Mouse (Mus musculus): ENCODE data around the gene Schip1. TPM values are rescaled to one million over a fixed set of nuclear protein-coding genes. Genes with fewer than 3 reads are reported as not detected.
A peak's percentile ranks its signal among the peaks of the same experiment; 100 is the strongest.

Schip1 gene
- polyA plus RNA-seq, 1 experiment from 2014 or later = 47.2 TPM

DNA sequence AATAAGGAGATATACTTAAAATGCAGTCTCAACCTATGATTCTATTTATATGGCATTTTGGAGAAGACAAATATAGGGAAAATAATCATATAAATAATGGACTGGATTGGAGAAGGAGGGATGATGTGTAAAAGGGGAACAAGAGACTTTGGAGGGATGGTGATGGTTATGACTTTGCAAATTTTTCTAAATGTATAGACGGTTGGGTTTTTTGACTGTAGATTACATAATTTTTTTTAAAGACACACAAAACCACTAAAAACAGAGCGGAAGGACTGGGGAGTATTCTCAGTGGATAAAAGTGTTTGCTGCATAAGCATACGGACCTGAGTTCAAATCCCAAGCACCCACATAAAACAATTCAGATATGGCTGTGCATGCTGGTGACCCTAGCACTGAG, 156.8 kb downstream of the Schip1 start:
- H3K9me3 ChIP-seq (ENCODE audit: control insufficient read depth, low read depth, low read length) = no peaks in the 10 kb centered on the region
- H3K27me3 ChIP-seq (ENCODE audit: control insufficient read depth, insufficient read depth, low read length) = no peaks in the 10 kb centered on the region
- no peak overlapping the region for H3K27ac ChIP-seq (ENCODE audit: low read length)
- no peak overlapping the region for H3K4me2 ChIP-seq (replicated peaks; ENCODE audit: low read depth, low read length)
- no peaks in the 10 kb centered on the region for H3K36me3 ChIP-seq (ENCODE audit: control insufficient read depth, insufficient read depth, low read length)
- no peak for ATAC-seq (ENCODE audit: insufficient number of reproducible peaks, insufficient read depth, low FRiP score, low read depth)
- no peak overlapping the region for H3K4me3 ChIP-seq (ENCODE audit: low read depth, low read length)
- WGBS = 90% methylated on average over 3 of the region's 3 CpGs
- H3K4me1 ChIP-seq (ENCODE audit: control insufficient read depth, insufficient read depth, low read length) = no peaks in the 10 kb centered on the region
- H3K9ac ChIP-seq (replicated peaks; ENCODE audit: low read depth, low read length) = no peak overlapping the region

DNA sequence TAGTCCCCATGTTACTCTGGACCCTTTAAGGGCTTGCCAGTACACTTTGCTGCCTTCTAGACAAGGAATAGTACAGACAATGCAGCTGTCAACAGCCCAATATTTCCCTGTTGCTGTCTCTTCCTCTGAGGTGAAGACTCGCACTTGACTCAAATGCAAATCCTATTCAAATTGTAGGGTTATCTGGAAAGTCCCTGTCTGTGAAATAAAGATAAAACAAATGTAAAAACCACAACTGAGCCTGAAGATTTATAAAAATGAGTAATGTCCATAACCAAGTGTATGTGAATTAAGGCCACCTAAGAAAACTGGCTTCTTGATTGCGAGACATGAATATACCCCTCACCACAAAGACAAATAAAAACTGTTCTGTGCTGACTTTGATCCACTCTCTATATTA, 175.3 kb downstream of the Schip1 start:
- no peak overlapping the region for H3K4me3 ChIP-seq (ENCODE audit: low read depth, low read length)
- no peaks in the 10 kb centered on the region for H3K27me3 ChIP-seq (ENCODE audit: control insufficient read depth, insufficient read depth, low read length)
- H3K9ac ChIP-seq (replicated peaks; ENCODE audit: low read depth, low read length) = no peak overlapping the region
- no peak overlapping the region for H3K4me2 ChIP-seq (replicated peaks; ENCODE audit: low read depth, low read length)
- H3K4me1 ChIP-seq (ENCODE audit: control insufficient read depth, insufficient read depth, low read length) = no peaks in the 10 kb centered on the region
- no peaks in the 10 kb centered on the region for H3K9me3 ChIP-seq (ENCODE audit: control insufficient read depth, low read depth, low read length)
- WGBS = 84% methylated on average over 2 of the region's 2 CpGs
- H3K27ac ChIP-seq (ENCODE audit: low read length) = no peak overlapping the region
- no peak for ATAC-seq (ENCODE audit: insufficient number of reproducible peaks, insufficient read depth, low FRiP score, low read depth)
- H3K36me3 ChIP-seq (ENCODE audit: control insufficient read depth, insufficient read depth, low read length) = no peaks in the 10 kb centered on the region

DNA sequence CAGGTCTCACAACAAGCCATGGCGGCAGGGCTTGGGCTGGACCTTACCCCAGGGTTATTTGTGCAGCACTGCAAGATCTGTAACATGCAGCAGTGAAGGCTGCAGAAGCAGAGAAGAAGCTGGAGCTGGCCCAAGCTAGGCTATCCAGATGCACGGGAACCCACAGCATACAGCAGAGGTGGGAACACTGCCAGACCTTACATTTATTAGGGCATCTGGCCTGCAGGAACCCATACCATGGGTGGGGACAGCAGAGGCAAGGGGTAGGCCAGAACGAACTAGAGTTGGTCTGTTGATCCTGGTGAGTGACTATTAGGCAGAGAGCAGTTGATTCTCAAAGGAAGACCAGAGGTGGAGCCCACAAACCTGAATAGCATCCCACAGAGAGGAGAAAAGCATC, 178.6 kb downstream of the Schip1 start:
- no peaks in the 10 kb centered on the region for H3K9me3 ChIP-seq (ENCODE audit: control insufficient read depth, low read depth, low read length)
- no peak overlapping the region for H3K27ac ChIP-seq (ENCODE audit: low read length)
- no peak overlapping the region for H3K4me2 ChIP-seq (replicated peaks; ENCODE audit: low read depth, low read length)
- H3K4me3 ChIP-seq (ENCODE audit: low read depth, low read length) = no peak overlapping the region
- WGBS = 74% methylated on average over 3 of the region's 3 CpGs
- H3K9ac ChIP-seq (replicated peaks; ENCODE audit: low read depth, low read length) = no peak overlapping the region
- no peaks in the 10 kb centered on the region for H3K36me3 ChIP-seq (ENCODE audit: control insufficient read depth, insufficient read depth, low read length)
- no peak for ATAC-seq (ENCODE audit: insufficient number of reproducible peaks, insufficient read depth, low FRiP score, low read depth)
- H3K4me1 ChIP-seq (ENCODE audit: control insufficient read depth, insufficient read depth, low read length) = no peaks in the 10 kb centered on the region
- H3K27me3 ChIP-seq (ENCODE audit: control insufficient read depth, insufficient read depth, low read length) = no peaks in the 10 kb centered on the region

DNA sequence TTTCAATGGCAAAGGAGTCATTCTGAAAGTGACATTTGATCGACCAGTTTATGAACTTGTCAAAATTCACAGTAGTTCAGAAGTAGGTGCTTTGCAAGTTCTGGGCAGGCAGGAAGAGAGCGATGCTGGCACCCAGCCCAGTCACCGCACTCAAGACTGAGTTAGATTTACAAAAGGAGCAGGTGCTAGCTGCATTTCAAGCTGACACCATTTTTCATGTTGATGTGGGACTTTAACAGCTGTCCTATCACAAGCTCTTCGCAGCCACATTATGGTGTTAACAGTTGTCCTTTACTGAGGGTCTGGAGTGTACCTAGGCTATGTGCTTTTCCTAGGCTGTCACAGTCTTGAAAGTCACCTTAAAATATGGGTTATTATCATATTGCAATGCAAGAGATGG, 181.6 kb downstream of the Schip1 start:
- ATAC-seq (ENCODE audit: insufficient number of reproducible peaks, insufficient read depth, low FRiP score, low read depth) = no peak
- H3K27me3 ChIP-seq (ENCODE audit: control insufficient read depth, insufficient read depth, low read length) = no peaks in the 10 kb centered on the region
- H3K4me1 ChIP-seq (ENCODE audit: control insufficient read depth, insufficient read depth, low read length) = no peaks in the 10 kb centered on the region
- H3K36me3 ChIP-seq (ENCODE audit: control insufficient read depth, insufficient read depth, low read length) = no peaks in the 10 kb centered on the region
- H3K27ac ChIP-seq (ENCODE audit: low read length) = no peak overlapping the region
- no peak overlapping the region for H3K9ac ChIP-seq (replicated peaks; ENCODE audit: low read depth, low read length)
- H3K4me2 ChIP-seq (replicated peaks; ENCODE audit: low read depth, low read length) = no peak overlapping the region
- no peaks in the 10 kb centered on the region for H3K9me3 ChIP-seq (ENCODE audit: control insufficient read depth, low read depth, low read length)
- H3K4me3 ChIP-seq (ENCODE audit: low read depth, low read length) = no peak overlapping the region
- 49% methylated on average over 4 of the region's 4 CpGs for WGBS

DNA sequence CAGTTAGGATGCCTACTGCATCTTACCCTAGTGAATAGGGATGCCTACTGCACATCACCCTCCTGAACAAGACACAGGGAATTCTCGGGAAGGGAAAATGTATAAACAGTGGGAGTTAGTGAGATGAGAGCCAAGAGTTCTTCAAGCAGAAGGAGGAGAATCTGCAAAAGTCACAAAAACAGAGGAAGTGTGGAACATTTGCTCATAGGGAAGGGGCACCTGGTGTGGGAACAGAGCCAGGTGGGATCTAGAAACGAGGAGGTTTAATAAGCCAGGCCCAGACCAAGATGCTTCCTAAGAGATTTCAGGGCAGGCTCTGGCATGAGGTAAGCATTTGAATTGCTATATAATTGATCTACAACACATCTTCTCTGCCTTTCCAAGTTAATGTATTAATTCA, 186.0 kb downstream of the Schip1 start:
- 59% methylated on average over 2 of the region's 2 CpGs for WGBS

DNA sequence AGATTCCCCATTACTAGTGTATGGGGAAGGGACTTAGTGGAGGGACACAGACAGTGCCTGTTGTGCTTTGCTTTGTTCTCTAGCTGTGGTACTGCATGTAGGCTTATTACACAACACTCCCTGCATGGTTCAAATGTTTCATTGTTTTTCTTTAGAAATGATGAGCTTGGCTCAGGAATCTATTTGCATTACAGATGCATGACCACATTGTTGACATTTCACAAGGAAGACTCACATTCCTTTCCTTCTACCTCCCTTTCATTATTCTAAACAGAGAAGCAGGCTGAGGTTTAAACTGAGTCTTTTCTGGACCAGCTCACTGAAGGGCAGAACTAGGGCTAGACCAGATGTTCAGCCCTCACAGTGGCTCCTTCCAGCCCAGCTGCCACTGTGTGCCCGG, 187.7 kb downstream of the Schip1 start:
- WGBS = 39% methylated on average over 1 of the region's 1 CpGs
- H3K4me1 ChIP-seq (ENCODE audit: control insufficient read depth, insufficient read depth, low read length) = no peaks in the 10 kb centered on the region
- no peak overlapping the region for H3K9ac ChIP-seq (replicated peaks; ENCODE audit: low read depth, low read length)
- H3K27ac ChIP-seq (ENCODE audit: low read length) = no peak overlapping the region
- no peaks in the 10 kb centered on the region for H3K36me3 ChIP-seq (ENCODE audit: control insufficient read depth, insufficient read depth, low read length)
- no peaks in the 10 kb centered on the region for H3K27me3 ChIP-seq (ENCODE audit: control insufficient read depth, insufficient read depth, low read length)
- no peaks in the 10 kb centered on the region for H3K9me3 ChIP-seq (ENCODE audit: control insufficient read depth, low read depth, low read length)
- H3K4me2 ChIP-seq (replicated peaks; ENCODE audit: low read depth, low read length) = no peak overlapping the region
- H3K4me3 ChIP-seq (ENCODE audit: low read depth, low read length) = no peak overlapping the region
- ATAC-seq (ENCODE audit: insufficient number of reproducible peaks, insufficient read depth, low FRiP score, low read depth) = no peak

More for the DNA sequence above, 186.0 kb downstream of the Schip1 start:
- ATAC-seq (ENCODE audit: insufficient number of reproducible peaks, insufficient read depth, low FRiP score, low read depth) = no peak
- no peak overlapping the region for H3K27ac ChIP-seq (ENCODE audit: low read length)
- H3K4me3 ChIP-seq (ENCODE audit: low read depth, low read length) = no peak overlapping the region
- H3K4me2 ChIP-seq (replicated peaks; ENCODE audit: low read depth, low read length) = no peak overlapping the region
- no peaks in the 10 kb centered on the region for H3K36me3 ChIP-seq (ENCODE audit: control insufficient read depth, insufficient read depth, low read length)
- no peaks in the 10 kb centered on the region for H3K4me1 ChIP-seq (ENCODE audit: control insufficient read depth, insufficient read depth, low read length)
- H3K9me3 ChIP-seq (ENCODE audit: control insufficient read depth, low read depth, low read length) = no peaks in the 10 kb centered on the region
- no peak overlapping the region for H3K9ac ChIP-seq (replicated peaks; ENCODE audit: low read depth, low read length)
- no peaks in the 10 kb centered on the region for H3K27me3 ChIP-seq (ENCODE audit: control insufficient read depth, insufficient read depth, low read length)

DNA sequence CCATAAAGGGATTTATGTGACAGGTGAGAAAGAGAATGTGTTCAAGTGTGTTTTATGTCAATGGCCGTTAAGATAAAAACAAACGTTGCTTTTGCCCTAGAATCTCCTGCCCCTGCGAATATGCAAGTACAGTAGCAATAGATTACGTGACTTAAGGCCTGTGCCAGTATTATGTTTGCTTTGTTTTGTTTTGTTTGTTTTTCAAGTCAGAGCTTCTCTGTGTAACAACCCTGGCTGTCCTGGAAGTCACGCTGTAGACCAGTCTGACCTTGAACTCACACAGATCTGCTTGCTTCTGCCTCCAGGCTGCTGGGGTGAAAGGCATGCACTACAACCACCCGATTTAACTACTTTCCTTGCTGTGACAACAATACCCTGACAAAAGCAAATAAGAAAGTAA, 197.7 kb downstream of the Schip1 start:
- ATAC-seq (ENCODE audit: insufficient number of reproducible peaks, insufficient read depth, low FRiP score, low read depth) = peak; percentile 18; the same call in 1 of the 2 replicates
- H3K36me3 ChIP-seq (ENCODE audit: control insufficient read depth, insufficient read depth, low read length) = no peaks in the 10 kb centered on the region
- H3K27me3 ChIP-seq (ENCODE audit: control insufficient read depth, insufficient read depth, low read length) = no peaks in the 10 kb centered on the region
- no peaks in the 10 kb centered on the region for H3K4me1 ChIP-seq (ENCODE audit: control insufficient read depth, insufficient read depth, low read length)
- WGBS = 44% methylated on average over 6 of the region's 6 CpGs
- H3K27ac ChIP-seq (ENCODE audit: low read length) = no peak overlapping the region
- no peak overlapping the region for H3K4me3 ChIP-seq (ENCODE audit: low read depth, low read length)
- H3K9ac ChIP-seq (replicated peaks; ENCODE audit: low read depth, low read length) = no peak overlapping the region
- H3K9me3 ChIP-seq (ENCODE audit: control insufficient read depth, low read depth, low read length) = no peaks in the 10 kb centered on the region
- H3K4me2 ChIP-seq (replicated peaks; ENCODE audit: low read depth, low read length) = no peak overlapping the region

DNA sequence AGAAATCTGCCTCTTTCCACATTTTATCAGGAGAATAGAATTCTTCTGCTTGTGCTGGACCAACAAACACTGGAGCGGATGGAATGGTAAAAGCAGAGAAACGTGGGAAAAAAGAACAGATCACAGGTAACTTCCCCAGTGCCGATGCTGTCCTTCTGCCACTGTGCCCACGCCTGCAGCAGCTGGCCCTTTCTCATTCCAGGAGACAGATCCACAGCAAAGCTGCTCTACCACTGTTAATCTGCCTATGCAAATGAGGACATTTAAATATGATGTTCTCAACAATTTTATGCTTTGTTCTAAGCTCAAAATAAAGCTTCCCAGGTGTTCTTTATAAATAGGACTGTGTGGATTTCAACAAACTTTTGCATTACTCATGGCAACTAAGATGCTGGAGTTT, 203.3 kb downstream of the Schip1 start:
- no peak overlapping the region for H3K9ac ChIP-seq (replicated peaks; ENCODE audit: low read depth, low read length)
- WGBS = 88% methylated on average over 4 of the region's 4 CpGs
- H3K27me3 ChIP-seq (ENCODE audit: control insufficient read depth, insufficient read depth, low read length) = no peaks in the 10 kb centered on the region
- H3K4me3 ChIP-seq (ENCODE audit: low read depth, low read length) = no peak overlapping the region
- no peak for ATAC-seq (ENCODE audit: insufficient number of reproducible peaks, insufficient read depth, low FRiP score, low read depth)
- no peaks in the 10 kb centered on the region for H3K4me1 ChIP-seq (ENCODE audit: control insufficient read depth, insufficient read depth, low read length)
- no peaks in the 10 kb centered on the region for H3K36me3 ChIP-seq (ENCODE audit: control insufficient read depth, insufficient read depth, low read length)
- H3K27ac ChIP-seq (ENCODE audit: low read length) = no peak overlapping the region
- no peak overlapping the region for H3K4me2 ChIP-seq (replicated peaks; ENCODE audit: low read depth, low read length)
- H3K9me3 ChIP-seq (ENCODE audit: control insufficient read depth, low read depth, low read length) = no peaks in the 10 kb centered on the region

DNA sequence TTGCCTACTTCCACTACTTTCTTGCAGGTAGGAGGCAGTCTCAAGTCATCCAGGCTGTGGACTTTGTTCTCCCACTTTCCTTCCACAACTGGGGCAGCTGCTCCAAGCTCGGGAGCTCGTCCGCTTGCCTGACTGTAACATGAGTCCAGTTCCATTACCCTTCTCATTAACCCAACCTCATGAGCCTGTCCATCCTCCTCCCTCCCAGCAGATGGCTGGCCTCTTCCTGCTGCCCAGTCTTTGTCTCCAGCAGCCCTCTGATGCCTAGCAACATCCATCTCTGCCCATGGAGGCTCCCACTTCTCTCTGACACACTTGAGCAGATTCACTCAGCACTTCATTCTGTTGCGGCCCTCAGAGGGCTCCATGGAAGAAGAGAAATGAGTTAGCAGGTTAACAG, 204.6 kb downstream of the Schip1 start:
- Histone ChIP-seq H3K36me3 (ENCODE audit: control insufficient read depth, insufficient read depth, low read length) (no peaks in the 10 kb centered on the region), H3K4me2 (replicated peaks; ENCODE audit: low read depth, low read length) (no peak overlapping the region), H3K9ac (replicated peaks; ENCODE audit: low read depth, low read length) (no peak overlapping the region), H3K4me1 (ENCODE audit: control insufficient read depth, insufficient read depth, low read length) (no peaks in the 10 kb centered on the region), H3K9me3 (ENCODE audit: control insufficient read depth, low read depth, low read length) (no peaks in the 10 kb centered on the region), H3K27ac (ENCODE audit: low read length) (no peak overlapping the region), H3K4me3 (ENCODE audit: low read depth, low read length) (no peak overlapping the region), H3K27me3 (ENCODE audit: control insufficient read depth, insufficient read depth, low read length) (no peaks in the 10 kb centered on the region)
- no peak for ATAC-seq (ENCODE audit: insufficient number of reproducible peaks, insufficient read depth, low FRiP score, low read depth)
- 81% methylated on average over 4 of the region's 4 CpGs for WGBS
